Mouse (Mus musculus) heart, embryonic 11.5 days (tissue): ENCODE results near the gene Siah3. TPM values are rescaled to one million over a fixed set of nuclear protein-coding genes. Genes with fewer than 3 reads are reported as not detected.

Experiments used
- ATAC-seq: fragments of 200-750 bp; cut with Nextera tagmentation; replicated peaks from 2 replicates; pipeline ENCODE4 v1.8.0; 2017; ENCODE audit warnings: moderate library complexity; ENCODE audit not compliant: insufficient number of reproducible peaks, low FRiP score, low TSS enrichment
- H3K27ac ChIP-seq: fragments of 300-500 bp; sonication (generic); 2 replicates; pipeline ENCODE4 v1.5.1; 2014; ENCODE audit warnings: mild to moderate bottlenecking, low read depth, low read length
- H3K27me3 ChIP-seq: fragments of 300-500 bp; sonication (generic); 2 replicates; pipeline ENCODE4 v1.6.1; 2014; ENCODE audit warnings: mild to moderate bottlenecking, low read length, mixed read lengths; ENCODE audit not compliant: control insufficient read depth, insufficient read depth
- H3K36me3 ChIP-seq: fragments of 300-500 bp; sonication (generic); 2 replicates; pipeline ENCODE4 v1.6.1; 2014; ENCODE audit warnings: mild to moderate bottlenecking, low read length, moderate library complexity, mixed read lengths; ENCODE audit not compliant: control insufficient read depth, insufficient read depth
- H3K4me1 ChIP-seq: fragments of 300-500 bp; sonication (generic); 2 replicates; pipeline ENCODE4 v1.6.1; 2014; ENCODE audit warnings: low read length; ENCODE audit not compliant: control insufficient read depth, insufficient read depth
- H3K4me2 ChIP-seq: fragments of 300-500 bp; sonication (generic); 2 replicates; pipeline ENCODE4 v1.6.1; 2014; ENCODE audit warnings: mild to moderate bottlenecking, moderate library complexity
- H3K4me3 ChIP-seq: fragments of 300-500 bp; sonication (generic); 2 replicates; pipeline ENCODE4 v1.5.1; 2014; ENCODE audit warnings: low read depth, low read length
- H3K9ac ChIP-seq: fragments of 300-500 bp; sonication (generic); 2 replicates; pipeline ENCODE4 v1.6.1; 2014; ENCODE audit warnings: mild to moderate bottlenecking, low read depth, low read length, moderate library complexity
- H3K9me3 ChIP-seq: fragments of 300-500 bp; sonication (generic); replicated peaks from 2 replicates; pipeline ENCODE4 v1.6.1; 2016; ENCODE audit warnings: low read length; ENCODE audit not compliant: control insufficient read depth
- WGBS: fragments of 180-500 bp; shearing (Covaris S2); extraction: QIAGEN DNeasy Blood & Tissue Kit; methylation state at CpG from one replicate; pipeline ENCODE4 v1.1.7; 2014; ENCODE audit not compliant: insufficient replicate concordance; 5-methylcytosine and 5-hydroxymethylcytosine counted together
- polyA plus RNA-seq: library from polyadenylated mRNA; unstranded; fragments of >200 nt; fragmentation: Nextera tagmentation; extraction: Ambion mirVana; gene quantifications from 2 replicates; pipeline ENCODE4 v1.2.1, GENCODE M21; 2014

The Siah3 gene
- polyA plus RNA-seq, 1 experiment from 2014 or later, result 0.13 TPM

- WGBS, result 49% methylated on average over 8 of the region's 8 CpGs
- no peaks in the 10 kb centered on the region for H3K9me3 ChIP-seq
- no peaks in the 10 kb centered on the region for H3K36me3 ChIP-seq
- H3K4me3 ChIP-seq, result no peak overlapping the region
- no peak overlapping the region for H3K4me2 ChIP-seq
- ATAC-seq, result no peak
- no peaks in the 10 kb centered on the region for H3K27me3 ChIP-seq
- H3K9ac ChIP-seq, result no peak overlapping the region
- no peak overlapping the region for H3K27ac ChIP-seq
- H3K4me1 ChIP-seq, result no peaks in the 10 kb centered on the region
Observed at GRCm38 (mm10) chr14:75502446-75502845, 46.7 kb downstream of the Siah3 start.

- H3K4me1 ChIP-seq, result no peaks in the 10 kb centered on the region
- H3K4me2 ChIP-seq, result no peak overlapping the region
- H3K4me3 ChIP-seq, result no peak overlapping the region
- WGBS, result 41% methylated on average over 2 of the region's 2 CpGs
- H3K27me3 ChIP-seq, result no peaks in the 10 kb centered on the region
- ATAC-seq, result 0 out of 2 replicates have a peak, but pooled peaks have one; percentile 35
- H3K36me3 ChIP-seq, result no peaks in the 10 kb centered on the region
- no peak overlapping the region for H3K27ac ChIP-seq
- no peak overlapping the region for H3K9ac ChIP-seq
- H3K9me3 ChIP-seq, result no peaks in the 10 kb centered on the region
Observed at GRCm38 (mm10) chr14:75504255-75504654, 48.5 kb downstream of the Siah3 start.

- Histone ChIP-seq H3K4me2 (no peak overlapping the region), H3K9ac (no peak overlapping the region), H3K27ac (no peak overlapping the region), H3K4me1 (no peaks in the 10 kb centered on the region), H3K9me3 (no peaks in the 10 kb centered on the region), H3K4me3 (no peak overlapping the region), H3K27me3 (no peaks in the 10 kb centered on the region), H3K36me3 (no peaks in the 10 kb centered on the region)
- ATAC-seq, result no peak
- 38% methylated on average over 8 of the region's 8 CpGs for WGBS
Observed at GRCm38 (mm10) chr14:75505126-75505840, 49.5 kb downstream of the Siah3 start.

GRCm38 (mm10) chr14:75506246-75506645 lies 50.5 kb downstream of the Siah3 start:
- H3K4me3 ChIP-seq, result no peak overlapping the region
- H3K27me3 ChIP-seq, result no peaks in the 10 kb centered on the region
- no peak overlapping the region for H3K27ac ChIP-seq
- 80% methylated on average over 3 of the region's 3 CpGs for WGBS
- H3K9ac ChIP-seq, result no peak overlapping the region
- no peak overlapping the region for H3K4me2 ChIP-seq
- ATAC-seq, result no peak
- H3K9me3 ChIP-seq, result no peaks in the 10 kb centered on the region
- no peaks in the 10 kb centered on the region for H3K4me1 ChIP-seq
- H3K36me3 ChIP-seq, result no peaks in the 10 kb centered on the region

- Histone ChIP-seq H3K4me3 (no peak overlapping the region), H3K4me2 (no peak overlapping the region), H3K9me3 (no peaks in the 10 kb centered on the region), H3K36me3 (no peaks in the 10 kb centered on the region), H3K4me1 (no peaks in the 10 kb centered on the region), H3K27ac (no peak overlapping the region), H3K9ac (no peak overlapping the region), H3K27me3 (peaks cover 2% of the 10 kb centered on the region; the same call in 1 of the 2 replicates)
- ATAC-seq, result no peak
- whole genome bisulfite sequencing, result 69% methylated on average over 6 of the region's 6 CpGs
Observed at GRCm38 (mm10) chr14:75510125-75510524, 54.3 kb downstream of the Siah3 start.

GRCm38 (mm10) chr14:75512946-75513345 lies 57.2 kb downstream of the Siah3 start:
- WGBS, result 53% methylated on average over 3 of the region's 3 CpGs
- H3K27me3 ChIP-seq, result peaks cover 2% of the 10 kb centered on the region; the same call in 1 of the 2 replicates
- no peak overlapping the region for H3K4me2 ChIP-seq
- H3K27ac ChIP-seq, result no peak overlapping the region
- H3K36me3 ChIP-seq, result no peaks in the 10 kb centered on the region
- no peak overlapping the region for H3K9ac ChIP-seq
- no peak overlapping the region for H3K4me3 ChIP-seq
- H3K9me3 ChIP-seq, result no peaks in the 10 kb centered on the region
- ATAC-seq, result no peak
- no peaks in the 10 kb centered on the region for H3K4me1 ChIP-seq

- 86% methylated on average over 3 of the region's 3 CpGs for WGBS
- no peak overlapping the region for H3K27ac ChIP-seq
- no peaks in the 10 kb centered on the region for H3K36me3 ChIP-seq
- H3K9me3 ChIP-seq, result no peaks in the 10 kb centered on the region
- no peak for ATAC-seq
- no peak overlapping the region for H3K4me3 ChIP-seq
- H3K4me2 ChIP-seq, result no peak overlapping the region
- no peak overlapping the region for H3K9ac ChIP-seq
- no peaks in the 10 kb centered on the region for H3K4me1 ChIP-seq
- peaks cover 2% of the 10 kb centered on the region; the same call in 1 of the 2 replicates for H3K27me3 ChIP-seq
Observed at GRCm38 (mm10) chr14:75516161-75516560, 60.4 kb downstream of the Siah3 start.

- Histone ChIP-seq H3K36me3 (no peaks in the 10 kb centered on the region), H3K9ac (no peak overlapping the region), H3K4me2 (no peak overlapping the region), H3K27ac (no peak overlapping the region), H3K9me3 (no peaks in the 10 kb centered on the region), H3K4me1 (no peaks in the 10 kb centered on the region), H3K4me3 (no peak overlapping the region), H3K27me3 (0 out of 2 replicates have a peak, but pooled peaks cover 2% of the 10 kb centered on the region)
- 71% methylated on average over 9 of the region's 9 CpGs for WGBS
- ATAC-seq, result no peak
Observed at GRCm38 (mm10) chr14:75516917-75517595, 61.3 kb downstream of the Siah3 start.
